16 mouse cellular contexts compared by ENCODE assay signal in genomic region chr2:70727089-70727488, GRCm38 (mm10).
"Had no signal": no experiment of that assay in that cellular context is flagged by ENCODE, and none has a peak within 500 bp of the region (broad histone marks: within the 10 kb centered on the region; RNA-seq: fewer than 3 reads in every experiment).

No protein-coding gene starts in this region.

- H3K4me2 ChIP-seq: lung, embryonic 14.5 days; midbrain, embryonic 12.5 days; neural tube, embryonic 12.5 days; stomach, embryonic 15.5 days had no signal

- H3K9me3 ChIP-seq: midbrain, embryonic 10.5 days; midbrain, embryonic 12.5 days; neural tube, embryonic 12.5 days; stomach, embryonic 15.5 days had no signal

- DNase-seq: lung, adult 18-20 months; lung, embryonic 14.5 days; lung, postnatal 10 days; lung, postnatal 4 days; midbrain, embryonic 14.5 days; right cerebral cortex, postnatal 14 days; thymus, adult 2 months; thymus, postnatal 25 days; thymus, postnatal 4 days had no signal

- H3K9ac ChIP-seq: lung, embryonic 14.5 days; midbrain, embryonic 12.5 days; neural tube, embryonic 12.5 days; stomach, embryonic 15.5 days had no signal

- ATAC-seq: midbrain, embryonic 16.5 days had no signal

- H3K4me1 ChIP-seq: midbrain, embryonic 10.5 days; midbrain, embryonic 12.5 days; neural tube, embryonic 12.5 days; stomach, embryonic 15.5 days had no signal

- H3K4me3 ChIP-seq: midbrain, embryonic 10.5 days; midbrain, embryonic 12.5 days; myocyte; neural tube, embryonic 12.5 days; stomach, embryonic 15.5 days had no signal

- H3K27ac ChIP-seq: midbrain, embryonic 10.5 days; midbrain, embryonic 12.5 days; neural tube, embryonic 12.5 days; stomach, embryonic 15.5 days; stomach, postnatal 0 days had no signal

- H3K27me3 ChIP-seq: midbrain, embryonic 12.5 days; neural tube, embryonic 12.5 days; stomach, embryonic 15.5 days had no signal
